Mouse (Mus musculus) heart, postnatal 0 days (tissue): ENCODE measurements around the gene Flvcr2.

Source experiments
- CTCF ChIP-seq: IDR thresholded peaks from 2 replicates; pipeline ENCODE4 v1.5.1; 2016; ENCODE audit warnings: antibody characterized with exemption, control low read depth, low read depth
- EP300 ChIP-seq: IDR thresholded peaks from 2 replicates; pipeline ENCODE4 v1.6.1; 2016; ENCODE audit warnings: antibody characterized with exemption, low read depth

GRCm38 (mm10) chr12:85834543-85834942 lies 88.2 kb downstream of the Flvcr2 start:
- no peak for TF ChIP-seq CTCF
- TF ChIP-seq EP300 = no peak
